Mouse (Mus musculus) hematopoietic stem cell, adult 5-6 weeks (primary cell): ENCODE data around the gene Qser1. TPM values are rescaled to one million over a fixed set of nuclear protein-coding genes. Genes with fewer than 3 reads are reported as not detected.
A peak's percentile ranks its signal among the peaks of the same experiment; 100 is the strongest.
"Not testable (repeated sequence)": the region's sequence is repeated elsewhere in the genome, so short reads cannot be mapped to it uniquely, and the experiment has no call there.

Source experiments
- ATAC-seq, 2 experiments: fragments of 125-278 bp in 1 of 2; replicated peaks in 1 of 2; 2 replicates each; pipeline ENCODE4 v1.8.0; 2016 to 2017; ENCODE audit warnings: inconsistent platforms in 2 of 2, mild to moderate bottlenecking in 2 of 2, moderate number of reproducible peaks in 2 of 2, low read depth in 1 of 2, moderate TSS enrichment in 1 of 2; ENCODE audit not compliant: low FRiP score in 2 of 2, poor library complexity in 2 of 2, severe bottlenecking in 2 of 2, insufficient read depth in 1 of 2, low TSS enrichment in 1 of 2
- total RNA-seq: library from RNA; stranded (forward); fragments of 172-1452, 232-1000 nt; gene quantifications from 2 replicates; pipeline ENCODE4 v1.2.3, GENCODE M21; 2017

The Qser1 gene
- 13.9 and 22.3 TPM in 2 replicates for total RNA-seq

DNA sequence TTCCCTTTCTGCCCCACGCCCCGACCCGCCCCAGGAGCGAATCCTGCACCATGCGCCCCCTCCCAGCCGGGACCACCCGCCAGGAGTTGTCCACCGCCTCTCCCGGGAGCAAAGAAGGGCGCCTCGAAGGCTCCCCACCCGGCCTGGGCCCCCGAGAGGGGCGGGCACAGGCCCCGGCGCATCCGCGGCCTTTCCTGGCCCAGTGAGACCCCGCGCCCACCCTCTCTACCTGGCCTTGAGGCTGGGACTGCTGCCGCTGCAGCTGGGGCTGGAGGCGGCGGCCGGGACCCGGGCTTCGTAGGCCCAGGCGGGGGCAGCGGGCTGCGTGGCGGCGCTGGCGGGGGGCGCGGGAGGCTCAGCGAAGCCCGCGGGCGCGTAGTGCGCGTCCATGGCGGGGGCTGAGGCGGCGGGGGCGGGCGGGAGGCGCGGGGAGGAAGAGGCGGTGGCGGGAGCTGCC lies at the start of gene Qser1:
TSS of gene Qser1 (minus strand) at position 390 of the 457 bp plus-strand sequence.
- ATAC-seq: no peak

GRCm38 (mm10) chr2:104864176-104864860 lies 47.8 kb upstream of the Qser1 start:
- ATAC-seq: peak; percentile 51 to 78

- no peak for ATAC-seq
These were observed 43.9 kb upstream of the Qser1 start for GRCm38 (mm10) chr2:104860426-104860825.

- ATAC-seq: no peak
These were observed 42.5 kb upstream of the Qser1 start for GRCm38 (mm10) chr2:104859060-104859459.

GRCm38 (mm10) chr2:104858083-104858482 lies 41.5 kb upstream of the Qser1 start:
- not testable (repeated sequence) for ATAC-seq

DNA sequence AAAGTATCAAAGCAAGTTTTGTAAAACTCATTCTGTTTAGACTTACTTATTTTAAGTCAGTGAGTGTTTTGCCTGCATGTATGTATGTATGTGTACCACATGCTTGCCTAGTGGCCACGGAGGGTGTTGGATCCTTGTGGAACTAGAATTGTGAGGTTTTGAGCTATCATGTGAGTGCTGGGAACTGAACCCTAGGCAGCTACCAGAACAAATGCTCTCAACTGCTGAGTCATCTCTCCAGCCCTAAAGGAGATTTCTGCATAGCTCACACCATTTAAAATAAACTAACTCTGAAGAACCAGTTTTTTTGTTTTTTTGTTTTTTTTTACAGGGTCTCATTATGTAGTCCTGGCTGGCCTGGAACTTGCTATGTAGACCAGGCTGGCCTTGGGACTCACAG lies 39.7 kb upstream of the Qser1 start:
- no peak for ATAC-seq

GRCm38 (mm10) chr2:104855732-104856131 lies 39.2 kb upstream of the Qser1 start:
- ATAC-seq: no peak

DNA sequence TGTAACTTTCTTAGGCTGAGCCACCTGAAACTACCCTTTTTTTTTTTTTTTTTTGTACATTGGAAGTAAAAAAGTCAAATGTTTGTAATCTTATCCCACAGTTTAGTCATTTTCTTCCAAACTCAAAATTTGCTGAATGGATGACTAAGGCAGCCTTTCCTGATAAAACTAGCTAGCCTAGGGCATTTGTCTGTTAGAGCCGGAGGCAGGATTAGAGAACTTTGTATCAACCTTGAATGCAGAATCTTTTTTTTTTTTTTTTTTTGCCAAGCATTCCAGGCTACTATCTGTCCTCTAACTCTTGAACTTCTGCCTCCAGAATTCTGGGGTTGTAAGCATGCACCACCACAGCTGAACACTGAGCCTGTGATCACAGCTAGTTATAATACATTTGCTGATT lies 38.3 kb upstream of the Qser1 start:
- ATAC-seq: no peak

GRCm38 (mm10) chr2:104852546-104852945 lies 36.0 kb upstream of the Qser1 start:
- no peak for ATAC-seq

GRCm38 (mm10) chr2:104851686-104852085 lies 35.1 kb upstream of the Qser1 start:
- no peak for ATAC-seq

DNA sequence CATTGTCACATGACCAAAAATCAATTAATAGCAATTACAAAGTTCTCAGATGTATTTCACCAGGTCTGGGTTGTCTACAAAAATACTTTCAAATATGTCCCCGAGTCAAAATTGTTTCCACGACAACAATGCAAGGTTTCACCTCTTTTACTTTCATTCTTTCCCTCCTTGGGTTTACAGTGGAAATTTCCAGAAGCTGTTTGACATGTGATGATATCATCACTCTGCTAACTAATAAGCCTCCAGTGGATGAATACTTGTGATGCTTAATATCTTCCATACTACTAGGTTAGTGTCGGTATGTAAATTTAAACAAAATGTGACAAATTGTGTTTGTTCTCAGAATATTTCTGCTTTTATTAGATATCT lies 33.4 kb upstream of the Qser1 start:
- 0 out of 4 replicates have a peak, but pooled peaks of 1 of the 2 experiments have one; percentile 3 for ATAC-seq

DNA sequence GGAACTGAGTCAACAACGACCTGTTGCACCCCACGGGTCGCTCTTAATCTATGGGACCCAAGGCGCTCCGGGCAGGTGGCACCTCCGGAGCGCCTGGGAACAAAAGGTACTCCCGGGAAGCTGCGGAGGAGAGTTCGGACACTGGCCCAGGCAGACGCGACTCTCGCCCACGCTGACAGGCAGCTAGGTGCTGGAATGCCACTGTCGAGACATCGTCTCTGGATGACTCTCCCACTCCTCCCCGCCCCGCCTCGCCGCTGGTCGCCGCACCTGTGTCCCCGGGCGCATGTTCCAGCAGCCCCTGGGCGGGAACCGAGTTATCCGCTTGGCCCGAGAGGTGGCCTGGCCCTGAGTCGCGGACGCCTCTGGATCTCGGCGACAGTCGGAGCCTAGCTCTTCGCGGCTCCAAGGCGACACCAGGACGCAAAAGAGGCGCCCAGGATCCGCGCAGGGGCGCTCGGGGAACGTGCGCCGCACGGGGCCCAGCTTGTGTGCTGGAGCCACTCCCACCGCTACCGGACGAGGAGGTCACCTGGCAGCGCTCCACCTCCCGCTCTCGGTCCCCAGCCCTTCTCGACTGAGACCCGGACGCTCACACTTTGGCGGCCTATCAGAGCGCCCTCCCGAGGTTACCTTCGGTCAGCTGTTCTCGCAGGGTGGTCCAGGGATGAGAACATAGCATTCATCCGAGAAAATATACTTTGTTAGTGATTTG lies 32.9 kb upstream of the Qser1 start, which contains the start of gene Prrg4:
TSS of gene Prrg4 (minus strand) at position 601 of the 715 bp plus-strand sequence.
- ATAC-seq: peak; percentile 62 to 65

- peak; percentile 47 to 62; a peak in 3 of 4 replicates for ATAC-seq
These were observed 31.9 kb upstream of the Qser1 start for GRCm38 (mm10) chr2:104848235-104849161.

GRCm38 (mm10) chr2:104847645-104848044 lies 31.1 kb upstream of the Qser1 start:
- peak; percentile 63 to 68 for ATAC-seq

GRCm38 (mm10) chr2:104846638-104847414 lies 30.3 kb upstream of the Qser1 start:
- no peak for ATAC-seq

DNA sequence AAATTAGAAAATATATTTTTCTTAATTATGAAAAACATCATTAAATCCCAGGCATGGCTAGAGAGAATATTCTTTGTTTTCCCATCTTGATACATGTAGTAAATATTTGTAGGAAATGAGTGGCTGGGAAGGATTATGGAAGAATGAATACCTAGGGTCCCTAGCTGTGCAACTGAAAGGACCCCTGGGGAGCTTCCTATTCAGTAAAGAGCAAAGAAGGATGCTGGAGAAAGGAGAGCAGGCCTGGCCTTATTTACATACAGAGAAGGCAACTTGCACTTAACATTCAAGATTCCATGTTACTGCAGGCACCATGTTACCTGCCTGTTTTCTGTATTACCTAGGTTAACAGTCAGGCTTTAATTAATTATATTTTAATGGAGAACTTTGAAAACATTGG lies 26.0 kb upstream of the Qser1 start:
- ATAC-seq: no peak

- ATAC-seq: no peak
These were observed 25.2 kb upstream of the Qser1 start for GRCm38 (mm10) chr2:104841736-104842135.
